Mouse (Mus musculus) forebrain, embryonic 10.5 days (tissue): Measurements from ENCODE around the gene Vsir. TPM values are rescaled to one million over a fixed set of nuclear protein-coding genes. Genes with fewer than 3 reads are reported as not detected.

Source experiments
- DNase-seq: peaks from one replicate; pipeline ENCODE4 v3.0.0-alpha.2; 2017; ENCODE audit warnings: low spot score; ENCODE audit errors: extremely low spot score
- H3K27ac ChIP-seq: fragments of 300-500 bp; sonication (generic); 2 replicates; pipeline ENCODE4 v1.5.1; 2016; ENCODE audit warnings: mild to moderate bottlenecking
- H3K27me3 ChIP-seq: fragments of 300-500 bp; sonication (generic); 2 replicates; pipeline ENCODE4 v1.6.1; 2016; ENCODE audit warnings: mild to moderate bottlenecking; ENCODE audit not compliant: poor library complexity, severe bottlenecking
- H3K36me3 ChIP-seq: fragments of 300-500 bp; sonication (generic); replicated peaks from 2 replicates; pipeline ENCODE4 v1.6.1; 2016; ENCODE audit warnings: mild to moderate bottlenecking, moderate library complexity
- H3K4me1 ChIP-seq: fragments of 300-500 bp; sonication (generic); 2 replicates; pipeline ENCODE4 v1.6.1; 2016
- H3K4me3 ChIP-seq: fragments of 300-500 bp; sonication (generic); 2 replicates; pipeline ENCODE4 v1.5.1; 2016; ENCODE audit warnings: mild to moderate bottlenecking, moderate library complexity
- H3K9me3 ChIP-seq: fragments of 300-500 bp; sonication (generic); 2 replicates; pipeline ENCODE4 v1.6.1; 2016; ENCODE audit warnings: mild to moderate bottlenecking, moderate library complexity
- WGBS: fragments of 180-500 bp; shearing (Covaris S2); methylation state at CpG from one replicate; pipeline ENCODE4 v1.1.7; 2016; 5-methylcytosine and 5-hydroxymethylcytosine counted together
- polyA plus RNA-seq: library from polyadenylated mRNA; unstranded; fragments of >200 nt; fragmentation: Nextera tagmentation; extraction: Ambion mirVana; gene quantifications from 2 replicates; pipeline ENCODE4 v1.2.1, GENCODE M21; 2016

Gene Vsir
- polyA plus RNA-seq, 1 experiment from 2014 or later, result 1.2 TPM

GRCm38 (mm10) chr10:60347768-60348610, 1.3 kb downstream of the Vsir start:
- DNase-seq, result no peak

GRCm38 (mm10) chr10:60349056-60349455, 2.4 kb downstream of the Vsir start:
- Histone ChIP-seq H3K4me3 (no peak overlapping the region), H3K4me1 (peaks cover 90% of the 10 kb centered on the region), H3K27ac (no peak overlapping the region), H3K27me3 (peaks cover 35% of the 10 kb centered on the region), H3K9me3 (no peaks in the 10 kb centered on the region), H3K36me3 (no peaks in the 10 kb centered on the region)
- no peak for DNase-seq
- WGBS, result 32% methylated on average over 6 of the region's 6 CpGs

More at GRCm38 (mm10) chr10:60347768-60348610, 1.3 kb downstream of the Vsir start:
- no peak overlapping the region for H3K27ac ChIP-seq
- peaks cover 83% of the 10 kb centered on the region for H3K4me1 ChIP-seq
- no peaks in the 10 kb centered on the region for H3K9me3 ChIP-seq
- H3K36me3 ChIP-seq, result no peaks in the 10 kb centered on the region
- no peak overlapping the region for H3K4me3 ChIP-seq
- peaks cover 35% of the 10 kb centered on the region for H3K27me3 ChIP-seq
- WGBS, result 24% methylated on average over 9 of the region's 9 CpGs

GRCm38 (mm10) chr10:60349644-60350043, 3.0 kb downstream of the Vsir start:
- Histone ChIP-seq H3K27me3 (peaks cover 35% of the 10 kb centered on the region), H3K4me3 (no peak overlapping the region), H3K9me3 (no peaks in the 10 kb centered on the region), H3K27ac (no peak overlapping the region), H3K36me3 (no peaks in the 10 kb centered on the region), H3K4me1 (peaks cover 87% of the 10 kb centered on the region)
- DNase-seq, result no peak
- 92% methylated on average over 5 of the region's 5 CpGs for WGBS

- no peaks in the 10 kb centered on the region for H3K36me3 ChIP-seq
- H3K4me3 ChIP-seq, result no peak overlapping the region
- no peak for DNase-seq
- peaks cover 87% of the 10 kb centered on the region for H3K4me1 ChIP-seq
- peaks cover 35% of the 10 kb centered on the region for H3K27me3 ChIP-seq
- no peaks in the 10 kb centered on the region for H3K9me3 ChIP-seq
- 51% methylated on average over 5 of the region's 5 CpGs for WGBS
- H3K27ac ChIP-seq, result peak overlapping the region; percentile 30; the same call in 1 of the 2 replicates
Measured at GRCm38 (mm10) chr10:60350077-60350804, 3.6 kb downstream of the Vsir start.

GRCm38 (mm10) chr10:60350805-60351167, 4.1 kb downstream of the Vsir start:
- peaks cover 85% of the 10 kb centered on the region for H3K4me1 ChIP-seq
- peak; percentile 64 for DNase-seq
- H3K36me3 ChIP-seq, result no peaks in the 10 kb centered on the region
- peaks cover 35% of the 10 kb centered on the region for H3K27me3 ChIP-seq
- H3K27ac ChIP-seq, result peak overlapping the region; percentile 71; the same call in 1 of the 2 replicates
- no peak overlapping the region for H3K4me3 ChIP-seq
- H3K9me3 ChIP-seq, result no peaks in the 10 kb centered on the region
- 57% methylated on average over 3 of the region's 3 CpGs for WGBS

GRCm38 (mm10) chr10:60351248-60351647, 4.6 kb downstream of the Vsir start:
- WGBS, result 39% methylated on average over 3 of the region's 3 CpGs
- Histone ChIP-seq H3K4me3 (no peak overlapping the region), H3K27me3 (peaks cover 30% of the 10 kb centered on the region), H3K4me1 (peaks cover 83% of the 10 kb centered on the region), H3K27ac (peak overlapping the region; percentile 71), H3K9me3 (no peaks in the 10 kb centered on the region), H3K36me3 (no peaks in the 10 kb centered on the region)
- DNase-seq, result no peak

GRCm38 (mm10) chr10:60351761-60352455, 5.3 kb downstream of the Vsir start:
- no peak overlapping the region for H3K4me3 ChIP-seq
- no peaks in the 10 kb centered on the region for H3K36me3 ChIP-seq
- peak overlapping the region; percentile 71 for H3K27ac ChIP-seq
- no peaks in the 10 kb centered on the region for H3K9me3 ChIP-seq
- WGBS, result 35% methylated on average over 7 of the region's 7 CpGs
- H3K27me3 ChIP-seq, result peaks cover 23% of the 10 kb centered on the region
- peaks cover 77% of the 10 kb centered on the region for H3K4me1 ChIP-seq
- DNase-seq, result peak; percentile 28

GRCm38 (mm10) chr10:60353241-60354002, 6.8 kb downstream of the Vsir start:
- DNase-seq, result no peak
- Histone ChIP-seq H3K9me3 (no peaks in the 10 kb centered on the region), H3K4me1 (peaks cover 67% of the 10 kb centered on the region), H3K27ac (peak overlapping the region; percentile 59), H3K36me3 (no peaks in the 10 kb centered on the region), H3K4me3 (no peak overlapping the region), H3K27me3 (peaks cover 8% of the 10 kb centered on the region)
- WGBS, result 63% methylated on average over 5 of the region's 5 CpGs

- peaks cover 65% of the 10 kb centered on the region for H3K4me1 ChIP-seq
- DNase-seq, result no peak
- no peaks in the 10 kb centered on the region for H3K36me3 ChIP-seq
- peak overlapping the region; percentile 59 for H3K27ac ChIP-seq
- H3K4me3 ChIP-seq, result no peak overlapping the region
- H3K27me3 ChIP-seq, result peaks cover 3% of the 10 kb centered on the region; the same call in 1 of the 2 replicates
- WGBS, result 87% methylated on average over 4 of the region's 4 CpGs
- H3K9me3 ChIP-seq, result no peaks in the 10 kb centered on the region
Measured at GRCm38 (mm10) chr10:60354003-60354325, 7.3 kb downstream of the Vsir start.

GRCm38 (mm10) chr10:60354881-60355677, 8.4 kb downstream of the Vsir start:
- Histone ChIP-seq H3K27ac (0 out of 2 replicates have a peak overlapping the region, but pooled peaks have one; percentile 44), H3K36me3 (no peaks in the 10 kb centered on the region), H3K27me3 (no peaks in the 10 kb centered on the region), H3K4me3 (no peak overlapping the region), H3K4me1 (peaks cover 57% of the 10 kb centered on the region), H3K9me3 (no peaks in the 10 kb centered on the region)
- no peak for DNase-seq
- WGBS, result 80% methylated on average over 11 of the region's 11 CpGs

- Histone ChIP-seq H3K27ac (no peak overlapping the region), H3K4me3 (no peak overlapping the region), H3K9me3 (no peaks in the 10 kb centered on the region), H3K27me3 (no peaks in the 10 kb centered on the region), H3K4me1 (peaks cover 47% of the 10 kb centered on the region), H3K36me3 (no peaks in the 10 kb centered on the region)
- WGBS, result 90% methylated on average over 4 of the region's 4 CpGs
- DNase-seq, result no peak
Measured at GRCm38 (mm10) chr10:60357441-60357840, 10.8 kb downstream of the Vsir start.
